Mouse (Mus musculus): Measurements from ENCODE around the gene Sdc3. TPM values are rescaled to one million over a fixed set of nuclear protein-coding genes. Genes with fewer than 3 reads are reported as not detected.

Gene Sdc3
- polyA plus RNA-seq, 1 experiment: 45.3 TPM

- DNase-seq: no peak
- TF ChIP-seq POLR2A (IDR thresholded peaks at IDR 0.05; ENCODE audit: low read depth, low read length) (no peak), CTCF (conservative IDR thresholded peaks at IDR 0.05; ENCODE audit: insufficient read depth, insufficient read length, low read depth, low read length) (no peak)
- H3K27me3 ChIP-seq (replicated peaks; ENCODE audit: control insufficient read depth, insufficient read depth, low read length): no peaks in the 10 kb centered on the region
- no peak overlapping the region for H3K27ac ChIP-seq (ENCODE audit: insufficient read depth, low read depth, low read length)
- no peaks in the 10 kb centered on the region for H3K36me3 ChIP-seq (ENCODE audit: control insufficient read depth, insufficient read depth, low read length)
- H3K4me3 ChIP-seq (ENCODE audit: insufficient read depth, low read depth, low read length): peak overlapping the region; percentile 51; the same call in 1 of the 2 replicates
- peaks cover 2% of the 10 kb centered on the region; the same call in 1 of the 2 replicates for H3K4me1 ChIP-seq (ENCODE audit: control insufficient read depth, insufficient read depth, low read length)
- WGBS: 7% methylated on average over 19 of the region's 19 CpGs
These were observed 444 bp upstream of the Sdc3 start for GRCm38 (mm10) chr4:130791811-130792375.

DNA sequence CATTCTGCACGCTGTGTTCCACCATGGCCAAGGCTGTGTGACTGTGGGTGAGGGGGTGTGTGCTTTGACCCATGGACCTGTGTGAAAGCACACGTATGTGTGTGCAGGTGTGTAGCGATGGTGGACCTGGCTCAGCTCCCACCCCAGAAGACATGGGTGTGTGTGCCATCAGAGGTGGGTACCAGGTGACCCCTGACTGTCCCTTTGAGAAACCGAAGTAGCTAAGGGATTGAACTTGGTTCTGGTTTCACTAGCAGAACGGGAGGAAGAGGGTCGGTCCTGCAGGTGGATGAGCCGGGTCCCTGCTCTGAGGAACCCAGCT lies 804 bp downstream of the Sdc3 start:
- WGBS: 15% methylated on average over 7 of the region's 7 CpGs
- Histone ChIP-seq H3K27ac (ENCODE audit: insufficient read depth, low read depth, low read length) (no peak overlapping the region), H3K4me3 (ENCODE audit: insufficient read depth, low read depth, low read length) (peak overlapping the region; percentile 51), H3K36me3 (ENCODE audit: control insufficient read depth, insufficient read depth, low read length) (no peaks in the 10 kb centered on the region), H3K4me1 (ENCODE audit: control insufficient read depth, insufficient read depth, low read length) (peaks cover 4% of the 10 kb centered on the region; the same call in 1 of the 2 replicates), H3K27me3 (replicated peaks; ENCODE audit: control insufficient read depth, insufficient read depth, low read length) (no peaks in the 10 kb centered on the region)
- DNase-seq: no peak
- TF ChIP-seq CTCF (conservative IDR thresholded peaks at IDR 0.05; ENCODE audit: insufficient read depth, insufficient read length, low read depth, low read length): no peak
- TF ChIP-seq POLR2A (IDR thresholded peaks at IDR 0.05; ENCODE audit: low read depth, low read length): no peak

DNA sequence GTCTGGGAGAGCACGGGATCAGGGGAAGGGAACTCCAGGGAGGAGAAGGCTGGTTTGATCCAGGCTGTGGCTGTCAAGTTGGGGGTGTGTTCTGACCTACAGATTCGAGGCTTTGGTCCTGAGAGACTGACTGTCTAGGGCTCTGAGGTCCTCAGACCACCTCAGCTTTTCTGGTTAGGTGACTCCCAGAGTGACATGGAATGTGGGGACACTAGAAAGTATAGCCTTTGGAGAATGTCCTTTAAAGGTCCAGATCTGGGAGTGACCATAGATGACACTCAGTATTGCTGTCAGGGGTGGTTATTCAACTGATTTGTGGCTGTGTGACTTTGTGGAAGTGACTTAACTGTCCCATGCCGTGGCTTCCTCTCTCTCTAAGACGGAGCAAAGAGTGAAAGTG lies 2.4 kb downstream of the Sdc3 start:
- Histone ChIP-seq H3K36me3 (ENCODE audit: control insufficient read depth, insufficient read depth, low read length) (no peaks in the 10 kb centered on the region), H3K27ac (ENCODE audit: insufficient read depth, low read depth, low read length) (no peak overlapping the region), H3K27me3 (replicated peaks; ENCODE audit: control insufficient read depth, insufficient read depth, low read length) (no peaks in the 10 kb centered on the region), H3K4me3 (ENCODE audit: insufficient read depth, low read depth, low read length) (no peak overlapping the region), H3K4me1 (ENCODE audit: control insufficient read depth, insufficient read depth, low read length) (peaks cover 4% of the 10 kb centered on the region; the same call in 1 of the 2 replicates)
- 33% methylated on average over 4 of the region's 4 CpGs for WGBS
- TF ChIP-seq CTCF (conservative IDR thresholded peaks at IDR 0.05; ENCODE audit: insufficient read depth, insufficient read length, low read depth, low read length) (no peak), POLR2A (IDR thresholded peaks at IDR 0.05; ENCODE audit: low read depth, low read length) (no peak)
- DNase-seq: no peak

DNA sequence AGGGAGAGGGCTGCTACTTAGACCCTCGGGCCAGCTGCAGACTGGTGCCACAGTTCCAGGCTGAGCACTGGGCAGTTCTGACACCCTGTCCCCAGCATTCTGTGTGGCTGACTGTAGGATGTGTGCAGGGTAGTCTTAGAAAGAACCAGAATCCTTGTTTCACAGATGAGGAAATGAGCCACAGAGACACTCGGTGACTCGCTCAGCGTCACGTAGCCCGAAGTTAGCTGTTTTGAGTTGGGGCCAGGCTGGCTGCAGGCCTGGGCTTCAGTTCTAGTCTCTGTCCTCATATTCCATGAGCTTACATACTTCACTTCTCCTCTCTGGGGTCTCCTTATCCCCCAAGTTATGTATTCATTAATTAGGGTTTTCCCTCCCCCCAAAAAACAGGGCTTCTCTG lies 3.6 kb downstream of the Sdc3 start:
- Histone ChIP-seq H3K27me3 (replicated peaks; ENCODE audit: control insufficient read depth, insufficient read depth, low read length) (no peaks in the 10 kb centered on the region), H3K4me1 (ENCODE audit: control insufficient read depth, insufficient read depth, low read length) (peaks cover 4% of the 10 kb centered on the region; the same call in 1 of the 2 replicates), H3K27ac (ENCODE audit: insufficient read depth, low read depth, low read length) (no peak overlapping the region), H3K36me3 (ENCODE audit: control insufficient read depth, insufficient read depth, low read length) (no peaks in the 10 kb centered on the region), H3K4me3 (ENCODE audit: insufficient read depth, low read depth, low read length) (no peak overlapping the region)
- TF ChIP-seq CTCF (conservative IDR thresholded peaks at IDR 0.05; ENCODE audit: insufficient read depth, insufficient read length, low read depth, low read length): no peak
- no peak for TF ChIP-seq POLR2A (IDR thresholded peaks at IDR 0.05; ENCODE audit: low read depth, low read length)
- WGBS: 79% methylated on average over 6 of the region's 6 CpGs
- DNase-seq: no peak

- H3K27ac ChIP-seq (ENCODE audit: insufficient read depth, low read depth, low read length): 0 out of 2 replicates have a peak overlapping the region, but pooled peaks have one; percentile 32
- H3K27me3 ChIP-seq (replicated peaks; ENCODE audit: control insufficient read depth, insufficient read depth, low read length): no peaks in the 10 kb centered on the region
- H3K36me3 ChIP-seq (ENCODE audit: control insufficient read depth, insufficient read depth, low read length): no peaks in the 10 kb centered on the region
- 40% methylated on average over 15 of the region's 15 CpGs for WGBS
- peaks cover 4% of the 10 kb centered on the region; the same call in 1 of the 2 replicates for H3K4me1 ChIP-seq (ENCODE audit: control insufficient read depth, insufficient read depth, low read length)
- H3K4me3 ChIP-seq (ENCODE audit: insufficient read depth, low read depth, low read length): no peak overlapping the region
- peak; percentile 72 for DNase-seq
- TF ChIP-seq CTCF (conservative IDR thresholded peaks at IDR 0.05; ENCODE audit: insufficient read depth, insufficient read length, low read depth, low read length) (no peak), POLR2A (IDR thresholded peaks at IDR 0.05; ENCODE audit: low read depth, low read length) (no peak)
These were observed 5.1 kb downstream of the Sdc3 start for GRCm38 (mm10) chr4:130797201-130798051.

DNA sequence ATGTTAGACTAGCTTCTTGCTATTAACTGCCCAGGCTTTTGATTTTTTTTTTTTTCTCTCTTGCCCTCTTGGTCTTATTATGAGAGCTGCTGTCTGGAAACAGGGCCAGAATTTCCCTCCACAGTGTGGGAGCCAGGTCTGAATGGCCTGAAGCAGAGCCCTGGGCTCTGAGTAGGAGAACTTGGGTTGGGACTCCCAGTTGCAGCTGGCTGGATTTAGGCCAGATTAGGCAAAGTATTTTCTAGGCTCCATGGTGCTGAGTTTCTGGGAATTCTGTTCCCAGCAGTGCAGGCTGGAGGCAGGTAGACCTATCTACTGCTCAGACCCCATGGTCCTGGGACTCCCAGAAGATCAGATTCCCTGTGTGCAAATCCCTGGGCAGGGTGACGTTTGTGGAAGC lies 6.1 kb downstream of the Sdc3 start:
- Histone ChIP-seq H3K27me3 (replicated peaks; ENCODE audit: control insufficient read depth, insufficient read depth, low read length) (no peaks in the 10 kb centered on the region), H3K4me1 (ENCODE audit: control insufficient read depth, insufficient read depth, low read length) (peaks cover 4% of the 10 kb centered on the region; the same call in 1 of the 2 replicates), H3K36me3 (ENCODE audit: control insufficient read depth, insufficient read depth, low read length) (no peaks in the 10 kb centered on the region), H3K4me3 (ENCODE audit: insufficient read depth, low read depth, low read length) (no peak overlapping the region), H3K27ac (ENCODE audit: insufficient read depth, low read depth, low read length) (0 out of 2 replicates have a peak overlapping the region, but pooled peaks have one; percentile 4)
- DNase-seq: no peak
- 74% methylated on average over 1 of the region's 1 CpGs for WGBS
- TF ChIP-seq CTCF (conservative IDR thresholded peaks at IDR 0.05; ENCODE audit: insufficient read depth, insufficient read length, low read depth, low read length): no peak
- no peak for TF ChIP-seq POLR2A (IDR thresholded peaks at IDR 0.05; ENCODE audit: low read depth, low read length)

GRCm38 (mm10) chr4:130799118-130799517 lies 6.8 kb downstream of the Sdc3 start:
- 33% methylated on average over 4 of the region's 4 CpGs for WGBS
- H3K36me3 ChIP-seq (ENCODE audit: control insufficient read depth, insufficient read depth, low read length): no peaks in the 10 kb centered on the region
- DNase-seq: no peak
- TF ChIP-seq CTCF (conservative IDR thresholded peaks at IDR 0.05; ENCODE audit: insufficient read depth, insufficient read length, low read depth, low read length): no peak
- no peak for TF ChIP-seq POLR2A (IDR thresholded peaks at IDR 0.05; ENCODE audit: low read depth, low read length)
- no peak overlapping the region for H3K27ac ChIP-seq (ENCODE audit: insufficient read depth, low read depth, low read length)
- no peaks in the 10 kb centered on the region for H3K27me3 ChIP-seq (replicated peaks; ENCODE audit: control insufficient read depth, insufficient read depth, low read length)
- no peak overlapping the region for H3K4me3 ChIP-seq (ENCODE audit: insufficient read depth, low read depth, low read length)
- H3K4me1 ChIP-seq (ENCODE audit: control insufficient read depth, insufficient read depth, low read length): peaks cover 4% of the 10 kb centered on the region; the same call in 1 of the 2 replicates

All from kidney, adult 2 months (tissue).